Mouse (Mus musculus): ENCODE measurements around the gene Amz1. TPM values are rescaled to one million over a fixed set of nuclear protein-coding genes. Genes with fewer than 3 reads are reported as not detected.

Amz1 gene
- total RNA-seq, 4 experiments from 2014 or later: 15.3 to 21.4 (median 18.7) TPM

DNA sequence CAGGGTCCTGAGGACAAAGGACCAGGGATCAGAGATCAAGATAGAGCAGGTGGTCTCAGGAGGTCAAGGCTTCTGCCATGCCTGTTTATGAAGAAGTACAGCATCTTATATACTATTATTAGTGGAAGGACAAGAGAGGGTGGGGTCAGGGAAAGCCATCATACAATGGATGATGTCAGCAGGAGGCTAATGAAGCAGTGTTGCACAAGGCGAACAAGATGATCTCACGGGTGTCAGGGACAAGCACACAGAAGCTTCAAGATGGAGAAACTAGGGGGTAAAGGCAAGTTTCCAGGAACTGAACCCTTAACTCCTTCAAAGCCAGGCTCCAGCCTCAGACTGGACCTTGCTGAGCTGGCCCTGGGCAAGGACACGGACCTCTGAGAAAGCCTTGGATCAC lies 1.8 kb upstream of the Amz1 start:
- no peak for DNase-seq (ENCODE audit: low spot score in 2 of 2)

DNA sequence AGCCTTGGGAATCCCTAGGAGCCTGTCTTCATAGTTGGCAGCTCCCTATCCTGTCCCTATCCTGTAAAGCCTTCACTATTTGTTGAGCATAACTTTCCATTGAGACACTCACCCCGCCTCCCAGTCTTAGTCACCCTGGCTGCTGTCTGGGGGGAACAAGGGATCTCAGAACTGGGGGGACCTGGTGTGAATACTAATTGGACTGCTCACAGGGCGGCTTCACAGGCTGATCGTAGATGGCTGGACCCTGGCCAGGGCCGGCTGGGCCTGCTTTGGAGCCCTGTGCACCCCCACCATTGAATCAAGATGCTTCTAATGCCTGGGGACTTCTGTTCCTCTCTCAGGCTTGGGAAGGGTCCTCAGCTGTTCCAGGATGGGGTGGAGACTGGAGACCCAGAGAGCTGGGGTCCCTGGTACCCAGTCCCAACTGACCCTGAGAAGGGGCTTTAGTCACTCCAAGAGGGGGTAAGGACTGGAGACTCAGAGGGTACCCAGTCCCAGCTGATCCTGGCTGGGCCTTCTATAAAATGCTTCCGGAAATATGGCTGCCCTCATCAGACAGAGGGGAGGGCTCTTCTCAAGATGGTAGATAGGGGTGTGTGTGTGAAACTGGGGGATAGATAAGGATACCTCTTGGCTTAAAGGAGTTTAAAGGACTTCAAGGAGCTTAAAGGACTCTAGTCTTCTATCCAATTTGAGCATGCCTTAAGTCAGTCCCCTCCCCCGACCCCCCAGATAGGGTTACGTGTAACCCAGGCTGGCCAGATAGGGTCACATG lies 2.3 kb downstream of the Amz1 start:
- peak; percentile 69 to 70 for DNase-seq (ENCODE audit: low spot score in 2 of 2)

DNA sequence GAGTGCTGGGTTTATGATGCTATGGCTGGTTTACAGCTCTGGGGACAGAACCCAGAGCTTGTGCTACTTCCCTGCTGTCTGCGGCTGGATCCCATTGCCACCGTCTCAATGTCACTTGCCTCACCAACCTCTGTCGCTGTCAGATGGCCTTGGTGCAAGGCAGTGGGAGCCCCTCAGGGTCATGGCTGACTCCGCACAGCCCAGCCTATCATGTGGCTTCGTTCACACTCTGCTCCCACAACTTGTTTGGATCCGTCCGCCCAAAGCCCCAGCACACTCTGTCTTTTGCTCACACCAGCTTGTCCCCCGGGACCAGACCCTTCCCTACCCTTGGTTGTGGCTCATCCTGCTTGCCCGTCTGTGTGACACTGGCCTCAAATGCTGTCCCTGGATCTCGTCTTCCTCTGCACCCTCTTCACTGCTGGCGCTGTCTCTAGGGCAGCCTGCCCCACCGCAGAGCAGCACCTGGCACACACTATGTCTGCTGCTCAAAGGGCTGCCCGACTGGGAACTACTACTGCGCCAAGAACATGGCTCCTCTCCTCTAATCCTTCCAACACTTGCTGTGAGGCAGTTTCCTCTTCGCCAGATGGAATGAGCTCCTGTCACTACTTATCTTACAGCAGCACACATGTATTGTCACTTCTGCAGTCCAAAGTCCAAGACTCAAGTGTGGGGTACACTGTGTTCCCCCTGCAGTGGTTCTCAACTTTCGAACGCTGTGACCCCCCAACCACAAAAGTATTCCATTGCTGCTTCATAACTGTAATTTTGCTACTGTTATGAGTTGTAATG lies 3.2 kb downstream of the Amz1 start:
- DNase-seq (ENCODE audit: low spot score in 2 of 2): no peak

DNA sequence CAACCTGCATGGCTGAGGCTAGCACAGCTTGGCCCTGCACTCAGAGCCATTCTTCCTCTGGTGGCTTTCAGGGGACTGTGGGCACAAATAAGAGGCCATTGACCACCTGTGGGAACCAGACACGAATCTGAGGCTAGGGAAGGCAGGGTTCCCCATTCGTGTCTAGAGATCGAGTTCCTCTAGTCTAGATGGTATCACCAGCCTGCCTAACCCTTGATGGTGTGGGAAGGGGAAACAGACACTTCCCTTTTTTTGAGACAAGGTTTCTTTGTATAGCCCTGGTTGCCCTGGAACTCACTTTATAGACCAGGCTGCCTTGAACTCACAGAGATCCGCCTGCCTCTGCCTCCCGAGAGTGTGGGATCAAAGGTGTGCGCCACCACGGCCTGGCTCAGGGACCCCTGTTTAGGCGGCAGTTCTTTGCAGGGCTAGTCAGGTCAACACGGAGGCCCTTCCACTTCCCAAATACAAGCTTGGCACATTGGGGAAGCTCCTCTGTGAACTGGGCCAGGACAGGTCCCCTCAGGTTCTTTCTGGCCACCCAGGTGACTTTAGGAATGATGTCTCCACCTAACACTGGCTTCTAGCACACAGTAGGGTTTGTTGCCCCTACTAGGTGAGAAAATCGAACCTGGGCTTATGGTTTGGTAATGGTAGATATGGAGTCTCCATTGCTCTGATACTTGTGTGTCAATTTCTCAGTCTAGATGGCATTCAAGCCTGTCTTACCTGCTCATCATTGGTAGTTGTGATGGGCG lies 7.3 kb downstream of the Amz1 start:
- no peak for DNase-seq (ENCODE audit: low spot score in 2 of 2)

DNA sequence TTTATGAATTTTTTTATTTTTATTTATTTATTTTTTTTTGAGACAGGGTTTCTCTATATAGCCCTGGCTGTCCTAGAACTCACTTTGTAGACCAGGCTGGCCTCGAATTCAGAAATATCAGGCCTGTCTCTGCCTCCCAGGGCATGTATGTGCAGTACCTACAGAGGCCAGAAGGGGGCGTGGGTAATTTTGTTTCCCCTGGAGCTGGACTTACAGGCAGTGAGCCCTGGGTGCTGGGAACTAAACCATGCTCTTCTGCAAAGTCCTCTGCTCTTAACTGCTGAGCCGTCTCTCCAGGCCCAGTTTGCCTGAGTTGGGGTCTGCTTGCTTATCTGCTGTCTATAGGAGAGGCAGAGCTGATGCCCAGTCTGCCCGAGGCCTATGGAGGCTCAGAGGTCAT lies 8.3 kb downstream of the Amz1 start:
- DNase-seq (ENCODE audit: low spot score in 2 of 2): no peak

DNA sequence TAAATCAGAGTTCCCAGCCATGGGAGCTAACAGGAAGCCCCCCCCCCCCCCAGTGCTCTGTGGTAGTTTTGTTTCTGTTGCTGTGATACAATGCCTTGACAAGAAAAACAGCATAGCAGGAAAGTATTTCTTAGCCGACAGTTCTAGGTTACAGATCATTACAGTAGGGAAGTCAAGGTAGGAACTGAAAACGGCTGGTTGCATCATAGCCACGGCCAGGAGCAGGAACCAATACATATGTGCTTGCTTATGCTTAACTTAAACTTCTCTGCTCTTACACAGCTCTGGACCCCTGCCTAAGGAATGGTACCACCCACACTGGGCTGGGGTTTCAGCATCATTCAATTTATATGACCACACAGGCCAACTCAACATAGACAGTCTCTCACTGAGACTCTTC lies 9.4 kb downstream of the Amz1 start:
- DNase-seq (ENCODE audit: low spot score in 2 of 2): no peak

DNA sequence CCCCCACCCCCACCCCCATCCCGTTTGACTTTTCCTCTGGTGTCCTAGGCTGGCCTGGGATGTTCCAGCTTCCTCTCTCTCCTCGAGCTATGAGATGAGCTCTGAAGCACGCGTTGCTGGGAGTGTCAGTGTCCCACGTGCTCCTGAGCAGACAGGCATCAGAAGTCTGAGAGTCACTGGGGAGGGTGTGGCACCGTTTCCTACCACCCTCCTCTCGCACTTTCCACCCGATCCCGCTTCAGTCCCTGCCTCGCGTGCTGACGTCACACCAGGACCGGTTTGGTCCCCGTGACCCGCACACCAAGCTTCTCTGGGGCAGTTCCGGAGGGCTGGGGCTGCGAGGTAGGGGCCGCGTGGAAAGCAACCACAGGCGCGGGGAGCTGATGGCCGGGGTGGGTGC lies 11.4 kb downstream of the Amz1 start:
- no peak for DNase-seq (ENCODE audit: low spot score in 2 of 2)

DNA sequence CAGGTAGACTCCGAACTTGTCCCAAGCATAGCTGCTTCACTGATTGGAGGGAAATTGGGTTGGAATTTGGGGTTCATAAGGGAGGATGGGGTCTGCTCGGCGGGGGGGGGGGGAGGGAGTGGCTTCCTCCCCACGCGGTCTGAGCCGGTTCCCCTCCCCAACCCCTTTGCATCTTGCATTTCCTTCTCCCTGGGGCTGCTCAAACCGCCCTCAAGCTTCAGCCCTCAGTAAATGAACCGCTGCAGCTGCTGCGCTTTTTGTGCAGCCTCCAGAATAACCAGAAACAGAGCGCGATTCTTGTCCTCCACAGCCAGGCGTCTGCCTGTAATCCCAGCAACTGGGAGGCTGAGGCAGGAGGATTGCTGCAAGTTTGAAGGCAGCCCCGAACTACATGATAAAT lies 12.2 kb downstream of the Amz1 start:
- DNase-seq (ENCODE audit: low spot score in 2 of 2): no peak

DNA sequence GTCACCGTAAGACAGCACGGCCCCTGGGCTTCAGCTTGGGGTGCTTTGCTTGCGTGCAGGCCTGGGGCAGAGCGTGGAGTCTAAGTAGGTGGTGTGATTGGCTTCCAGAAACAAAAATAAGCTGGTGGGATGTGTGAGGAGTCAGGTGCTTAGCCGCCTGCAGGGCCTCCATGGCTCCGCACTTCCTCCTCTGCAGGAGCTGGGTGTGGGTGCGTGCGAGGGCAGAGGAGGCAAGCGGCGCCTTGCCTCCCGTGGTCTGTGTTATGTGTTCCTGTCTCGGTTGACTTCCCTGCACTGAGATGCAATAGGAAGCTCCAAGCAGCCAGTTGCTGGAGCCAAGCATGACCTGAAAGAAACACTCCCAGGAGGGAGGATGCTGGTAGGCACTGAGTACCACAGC lies 15.9 kb downstream of the Amz1 start:
- DNase-seq (ENCODE audit: low spot score in 2 of 2): no peak

DNA sequence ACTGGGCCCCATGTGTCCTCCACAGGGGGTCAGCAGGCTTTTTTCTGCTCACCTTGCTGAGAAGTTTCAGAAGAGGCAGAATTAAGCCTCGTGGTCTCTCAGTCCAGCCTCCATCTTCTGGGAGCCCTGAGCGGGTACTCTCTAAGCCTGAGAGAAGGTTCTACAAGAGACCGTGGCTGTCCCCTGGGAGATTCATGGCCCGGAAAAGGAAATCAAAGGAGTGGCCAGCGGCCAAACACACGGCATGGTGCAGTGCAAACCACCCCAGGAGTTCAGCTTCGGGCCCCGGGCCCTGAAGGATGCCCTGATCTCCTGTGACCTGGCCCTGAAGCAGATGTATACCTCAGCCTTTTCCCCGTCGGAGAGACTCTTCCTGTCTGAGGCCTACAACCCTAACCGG lies 17.1 kb downstream of the Amz1 start:
- DNase-seq (ENCODE audit: low spot score in 2 of 2): no peak

DNA sequence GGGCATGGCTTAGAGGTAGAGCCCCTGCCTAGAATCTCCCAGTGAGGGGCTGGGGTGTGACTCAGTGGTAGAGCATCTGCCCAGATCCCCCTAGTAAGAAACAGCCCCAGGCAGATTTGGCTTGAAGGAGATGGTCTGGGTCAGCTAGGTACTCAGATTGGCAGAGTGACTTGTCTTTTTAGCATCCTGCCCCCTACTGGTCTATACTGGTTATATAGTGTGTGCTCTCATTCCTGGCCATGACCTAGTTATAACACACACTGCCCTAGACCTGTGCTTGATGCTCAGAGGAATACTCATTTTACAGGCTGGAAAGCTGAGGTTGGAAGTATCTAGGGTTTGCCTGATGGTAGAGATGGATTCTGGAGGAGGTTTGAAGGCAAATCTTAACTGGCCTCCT lies 17.9 kb downstream of the Amz1 start:
- no peak for DNase-seq (ENCODE audit: low spot score in 2 of 2)

DNA sequence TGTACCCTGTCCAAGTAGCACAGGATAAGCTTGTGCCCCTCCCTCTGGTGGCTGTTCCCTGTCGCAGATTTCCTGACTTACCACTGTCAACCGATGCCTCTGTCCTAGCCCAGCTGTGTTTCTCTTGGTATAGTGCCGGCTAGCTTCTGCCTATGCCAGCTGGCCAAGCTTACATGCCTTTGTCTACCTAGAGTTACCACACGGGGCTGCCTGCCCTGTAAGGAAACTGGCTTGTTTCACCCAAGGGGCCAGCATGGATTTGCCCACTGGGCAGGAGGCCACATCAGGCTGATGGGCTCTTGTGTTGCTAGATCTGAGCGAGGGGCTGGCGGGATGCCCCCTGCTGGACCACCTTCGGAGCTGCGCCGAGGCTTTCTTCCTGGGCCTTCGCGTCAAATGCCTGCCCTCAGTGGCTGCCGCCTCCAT lies 19.8 kb downstream of the Amz1 start:
- no peak for DNase-seq (ENCODE audit: low spot score in 2 of 2)

DNA sequence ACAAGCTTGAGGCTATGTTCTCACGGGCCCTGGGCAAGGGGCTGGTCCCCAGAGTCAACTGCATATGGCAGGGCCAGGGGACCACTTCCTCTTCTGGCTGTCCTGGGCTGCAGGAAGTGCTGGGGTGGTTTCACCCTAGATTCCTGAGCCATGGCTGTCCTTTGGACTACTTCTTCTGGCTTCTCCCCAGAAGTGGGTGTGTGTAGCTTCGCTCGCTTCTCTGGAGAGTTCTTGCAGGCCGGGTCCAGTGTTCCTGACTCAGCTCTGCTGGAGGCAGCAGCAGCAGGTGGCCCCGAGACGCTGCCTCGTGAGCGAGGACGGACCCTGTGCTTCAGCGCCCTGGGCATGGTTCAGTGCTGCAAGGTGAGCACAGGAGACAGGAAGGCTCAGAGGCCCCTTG lies 24.5 kb downstream of the Amz1 start:
- DNase-seq (ENCODE audit: low spot score in 2 of 2): no peak

DNA sequence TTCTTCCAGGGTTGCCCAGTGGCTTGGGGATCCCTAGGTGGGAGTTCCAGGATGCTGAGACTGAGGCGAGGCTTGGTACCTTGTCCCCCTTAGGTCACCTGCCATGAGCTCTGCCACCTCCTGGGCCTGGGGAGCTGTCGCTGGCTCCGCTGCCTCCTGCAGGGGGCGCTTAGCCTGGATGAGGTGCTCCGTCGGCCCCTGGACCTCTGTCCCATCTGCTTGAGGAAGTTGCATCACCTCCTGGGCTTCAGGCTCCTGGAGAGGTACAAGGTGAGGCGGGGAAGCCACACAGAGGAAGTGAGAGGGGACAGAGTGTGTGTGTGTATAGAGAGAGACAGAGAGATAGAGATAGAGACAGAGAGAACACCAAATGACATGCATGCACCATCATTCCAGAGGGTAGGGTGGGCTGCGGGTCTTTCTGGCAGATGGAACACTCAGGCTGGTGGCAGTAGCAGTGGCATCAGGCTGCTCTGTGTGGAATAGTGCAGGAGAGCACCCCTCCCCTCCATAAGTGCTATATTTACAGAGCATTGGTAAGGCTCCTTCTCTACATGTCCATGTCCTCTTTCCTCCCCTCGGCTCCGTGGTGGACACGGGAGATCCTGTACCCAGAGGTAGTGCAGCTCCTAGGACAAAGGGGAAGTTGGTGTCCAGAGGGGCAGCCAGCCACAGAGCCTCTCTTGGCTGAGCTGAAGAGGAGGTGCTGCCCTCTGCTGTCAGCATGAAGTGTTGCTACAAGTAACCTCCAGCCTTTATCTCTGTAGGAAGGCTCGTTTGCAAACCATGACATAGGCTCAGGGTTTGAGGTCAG lies 25.3 kb downstream of the Amz1 start:
- peak in 1 of 2 experiments; percentile 74 for DNase-seq (ENCODE audit: low spot score in 2 of 2)

DNA sequence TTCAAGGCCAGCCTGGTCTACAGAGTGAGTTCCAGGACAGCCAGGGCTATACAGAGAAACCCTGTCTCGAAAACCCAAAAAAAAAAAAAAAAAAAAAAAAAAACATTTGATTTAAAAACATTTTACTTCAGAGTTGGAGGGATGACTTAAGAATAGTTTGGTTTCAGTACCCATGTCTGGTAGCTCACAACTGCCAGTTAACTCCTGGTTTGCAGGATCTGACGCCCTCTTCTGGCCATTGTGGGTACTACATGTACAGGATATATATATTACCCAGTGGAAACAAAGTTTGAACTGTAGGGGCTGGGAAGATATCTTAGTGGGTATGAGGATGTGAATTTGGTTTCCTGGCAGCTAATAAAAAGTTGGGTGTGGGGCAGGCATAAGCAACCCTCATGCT lies 27.0 kb downstream of the Amz1 start:
- DNase-seq (ENCODE audit: low spot score in 2 of 2): peak in 1 of 2 experiments; percentile 53

DNA sequence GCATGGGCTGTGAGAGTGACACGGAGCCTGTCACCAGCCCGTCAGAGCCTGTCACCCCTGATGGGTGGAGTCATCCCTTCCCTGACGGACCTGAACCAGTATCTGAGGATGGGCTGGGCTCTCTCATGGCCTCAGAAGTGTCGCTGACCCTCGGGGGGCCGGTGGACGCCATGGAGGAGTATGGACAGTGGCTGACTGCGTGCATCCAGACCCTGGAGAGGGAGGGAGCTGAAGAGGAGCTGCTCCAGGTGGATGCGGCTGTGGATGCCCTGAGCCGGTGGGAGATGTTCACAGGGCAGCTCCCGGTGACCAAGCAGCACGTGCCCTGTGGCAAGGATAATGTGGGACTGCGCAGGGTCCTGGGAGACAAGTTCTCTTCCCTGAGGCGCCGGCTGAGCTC lies 28.1 kb downstream of the Amz1 start:
- no peak for DNase-seq (ENCODE audit: low spot score in 2 of 2)

DNA sequence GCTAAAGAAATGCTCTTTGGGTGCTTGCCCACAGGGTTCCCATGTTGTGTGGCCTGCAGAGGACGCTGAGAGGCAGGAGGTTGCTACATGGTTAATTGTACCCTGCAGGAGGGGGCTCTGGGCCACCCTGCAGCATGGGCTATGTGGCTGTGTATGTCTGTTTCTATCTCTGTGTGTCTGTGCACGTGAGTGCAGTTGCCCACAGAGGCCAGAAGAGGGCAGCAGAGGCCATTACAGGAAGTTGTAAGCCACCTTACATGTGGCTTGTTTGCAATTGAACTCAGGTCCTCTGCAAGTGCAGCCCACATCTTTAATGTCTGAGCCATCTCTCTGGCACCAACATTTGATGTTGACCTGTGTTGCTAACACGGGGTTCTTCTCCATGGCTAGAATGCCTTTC lies 28.7 kb downstream of the Amz1 start:
- DNase-seq (ENCODE audit: low spot score in 2 of 2): no peak

DNA sequence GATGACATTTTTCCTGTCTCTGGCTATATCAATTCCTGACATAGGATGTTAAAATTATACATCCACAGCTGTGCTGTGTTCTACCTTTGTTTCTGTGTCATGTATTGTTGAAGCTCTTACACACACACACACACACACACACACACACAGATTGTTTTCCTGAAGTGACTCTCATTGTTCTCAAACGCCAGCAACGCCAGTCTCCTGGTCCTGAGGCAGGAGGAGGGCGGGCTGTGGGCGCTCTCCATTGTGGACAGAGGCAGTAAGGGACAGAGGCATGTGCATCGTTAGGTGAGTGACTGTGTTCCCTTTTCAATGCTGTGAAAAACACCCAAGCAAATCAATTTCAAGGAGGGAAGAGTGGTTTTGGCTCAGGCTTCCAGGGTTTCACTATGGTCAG lies 29.3 kb downstream of the Amz1 start:
- no peak for DNase-seq (ENCODE audit: low spot score in 2 of 2)

DNA sequence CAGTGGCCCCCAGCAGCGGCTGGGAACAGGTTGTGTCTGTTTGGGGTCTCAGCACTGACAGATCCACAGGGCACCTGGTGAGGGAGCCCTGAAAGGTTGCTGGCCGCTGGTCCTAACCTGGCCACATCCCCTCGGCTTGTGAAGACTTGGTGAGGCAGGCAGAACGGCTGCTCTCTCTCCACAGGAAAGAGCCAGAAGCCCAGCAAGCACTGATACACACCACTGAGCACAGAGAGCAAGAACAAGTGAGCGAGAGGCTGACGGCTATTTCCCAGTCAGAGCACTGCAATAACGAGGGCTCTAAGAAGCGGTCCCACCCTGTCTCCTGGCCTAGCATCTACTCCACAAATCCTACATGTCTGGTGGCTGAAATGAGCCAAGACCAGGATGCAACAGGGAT lies 34.9 kb downstream of the Amz1 start:
- no peak for DNase-seq (ENCODE audit: low spot score in 2 of 2)

DNA sequence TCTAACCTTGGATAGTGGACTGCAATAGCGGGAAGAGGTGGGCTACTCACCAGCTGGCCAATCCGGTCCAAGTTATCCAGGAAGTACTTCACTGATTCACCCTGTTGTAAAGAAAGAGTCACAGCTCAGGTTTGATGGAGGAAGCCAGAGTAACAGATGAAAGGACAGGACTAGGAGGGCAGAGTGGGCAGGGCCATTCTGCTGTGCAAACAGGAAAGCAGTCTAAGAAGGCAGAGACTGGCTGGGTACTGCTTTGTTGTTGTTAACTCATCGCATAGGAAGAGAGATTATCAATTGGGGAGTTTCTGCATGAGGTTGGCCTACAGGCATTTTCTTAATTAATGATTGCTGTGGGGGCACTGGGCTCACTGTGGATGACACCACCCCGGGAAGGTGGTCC lies 38.6 kb downstream of the Amz1 start:
- no peak for DNase-seq (ENCODE audit: low spot score in 2 of 2)

DNA sequence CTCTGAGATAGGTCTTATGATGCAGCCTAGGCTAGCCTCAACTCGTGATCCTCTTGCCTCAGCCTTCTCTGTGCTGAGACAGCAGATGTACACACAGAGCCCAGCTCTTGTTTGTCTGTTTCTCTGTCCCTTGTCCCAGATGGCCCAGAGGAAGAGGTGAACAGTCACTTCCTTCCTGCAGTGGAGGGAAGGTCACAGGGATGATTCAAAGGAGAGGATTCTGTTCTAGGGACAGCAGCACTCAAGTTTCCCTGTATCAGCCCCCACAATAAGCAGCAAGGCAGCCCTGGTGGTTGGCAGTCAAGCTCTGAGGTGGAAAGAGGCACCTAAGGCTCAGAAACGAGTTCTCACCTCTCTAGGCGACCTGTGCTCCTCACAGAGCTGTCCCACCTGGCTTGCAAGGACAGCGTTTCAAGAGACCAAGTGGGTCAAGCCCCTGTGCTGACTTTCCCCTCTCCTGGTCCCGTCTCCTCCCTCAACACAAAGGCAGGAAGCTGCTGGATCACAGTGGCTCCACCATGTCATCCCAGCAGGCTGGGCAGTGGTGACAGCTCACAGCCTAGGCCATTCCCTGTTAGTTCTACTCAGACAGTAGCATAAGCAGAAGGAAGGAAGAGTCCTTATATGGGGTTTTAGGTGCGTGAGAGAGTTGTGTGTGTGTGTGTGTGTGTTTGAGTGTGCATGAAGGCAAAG lies 41.1 kb downstream of the Amz1 start:
- no peak for DNase-seq (ENCODE audit: low spot score in 2 of 2)
